ENCODE assay signal across 8 mouse cellular contexts in the genomic region with DNA sequence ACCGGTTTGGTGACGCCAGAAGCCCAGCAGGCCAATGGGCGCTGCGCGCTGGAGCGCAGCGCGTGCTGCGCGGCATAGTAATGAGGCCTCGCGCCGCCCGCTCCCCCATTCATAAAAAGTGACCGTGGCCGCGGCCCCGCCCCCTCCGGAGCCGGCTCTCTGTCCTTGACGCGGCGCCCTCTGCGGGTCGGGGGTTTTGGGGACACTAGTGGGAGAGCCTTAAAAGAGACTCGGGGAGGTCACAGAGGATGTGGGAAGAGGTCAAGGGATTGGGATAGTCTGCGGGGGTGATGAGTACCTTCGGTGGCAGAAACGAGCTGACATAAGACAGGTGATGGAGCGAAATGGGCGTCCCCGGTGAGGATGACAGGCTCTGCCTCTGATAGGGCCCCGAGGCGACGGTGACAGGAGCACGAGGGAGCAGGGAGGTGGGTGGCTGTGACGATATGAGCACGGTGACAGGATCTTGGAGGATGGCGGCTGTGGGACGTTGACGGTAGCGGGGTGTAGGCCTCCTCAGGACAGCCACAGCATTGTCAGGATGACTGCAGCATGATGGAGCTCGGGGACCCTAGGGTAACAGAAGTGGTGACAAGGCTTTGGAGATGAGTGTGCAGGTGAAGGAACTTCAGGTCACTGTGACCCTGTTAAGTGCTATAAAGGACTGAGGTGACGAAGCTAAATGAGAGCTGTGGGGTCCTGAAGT. TPM values are rescaled to one million over a fixed set of nuclear protein-coding genes. Genes with fewer than 3 reads are reported as not detected.
DNase-seq lines count a peak whose midpoint lies in the region; ATAC-seq and TF ChIP-seq lines count a peak whose summit lies in the region.

No protein-coding gene starts in this region.

- H3K4me3 ChIP-seq in E14TG2a.4 (replicated peaks; ENCODE audit: low read length), result peak overlapping the region; percentile 90
- peak overlapping the region; percentile 60 for H3K4me3 ChIP-seq in forebrain, embryonic 14.5 days (ENCODE audit: low read depth, low read length)
- peak overlapping the region; percentile 61 for H3K4me3 ChIP-seq in liver, postnatal 0 days (ENCODE audit: low read depth, low read length)
- H3K4me3 ChIP-seq in neural tube, embryonic 14.5 days (ENCODE audit: low read depth, low read length), result peak overlapping the region; percentile 59

- peak; percentile 83 for DNase-seq in cerebellum, adult 11 months
- peak; percentile 85 for DNase-seq in forebrain, embryonic 14.5 days (ENCODE audit: low spot score)
- peak; percentile 86 to 87 for DNase-seq in heart, postnatal 14 days
- DNase-seq in layer of hippocampus, adult 11-12 months (ENCODE audit: low spot score), result peak; percentile 81
- peak; percentile 81 for DNase-seq in liver, postnatal 0 days
- peak; percentile 88 for DNase-seq in testis, postnatal 10 days (ENCODE audit: low spot score)

- H3K27ac ChIP-seq in forebrain, embryonic 14.5 days (ENCODE audit: low read depth, low read length), result no peak overlapping the region
- H3K27ac ChIP-seq in liver, postnatal 0 days (ENCODE audit: low read depth), result no peak overlapping the region
- no peak overlapping the region for H3K27ac ChIP-seq in neural tube, embryonic 14.5 days (ENCODE audit: low read depth, low read length)

- intact Hi-C loops in heart, postnatal 14 days (cut with DNase I), result loop anchor here (5.0 kb wide), 2 partner anchors 40 to 265 kb away; no protein-coding TSS in a partner anchor

- H3K4me2 ChIP-seq in forebrain, embryonic 14.5 days (ENCODE audit: low read length), result peak overlapping the region; percentile 94
- H3K4me2 ChIP-seq in liver, postnatal 0 days (ENCODE audit: low read depth, low read length), result peak overlapping the region; percentile 96
- H3K4me2 ChIP-seq in neural tube, embryonic 14.5 days (ENCODE audit: low read depth, low read length), result peak overlapping the region; percentile 94

- WGBS in forebrain, embryonic 14.5 days, result 1% methylated on average over 44 of the region's 44 CpGs
- 3% methylated on average over 40 of the region's 44 CpGs for WGBS in liver, postnatal 0 days (ENCODE audit: insufficient replicate concordance)
- WGBS in neural tube, embryonic 14.5 days, result 1% methylated on average over 43 of the region's 44 CpGs

- H3K4me1 ChIP-seq in E14TG2a.4 (replicated peaks; ENCODE audit: low read depth, low read length), result peaks cover 36% of the 10 kb centered on the region
- H3K4me1 ChIP-seq in forebrain, embryonic 14.5 days (ENCODE audit: control insufficient read depth, insufficient read depth, low read length), result peaks cover 13% of the 10 kb centered on the region
- peaks cover 17% of the 10 kb centered on the region for H3K4me1 ChIP-seq in liver, postnatal 0 days (ENCODE audit: insufficient read depth)
- peaks cover 13% of the 10 kb centered on the region for H3K4me1 ChIP-seq in neural tube, embryonic 14.5 days (ENCODE audit: control insufficient read depth, insufficient read depth, low read length)

- TF ChIP-seq EP300 in liver, postnatal 0 days (IDR thresholded peaks at IDR 0.05; ENCODE audit: low read depth), result no peak

- ATAC-seq in forebrain, embryonic 14.5 days, result peak; percentile 90
- ATAC-seq in liver, postnatal 0 days, result peak; percentile 84
- peak; percentile 82 for ATAC-seq in neural tube, embryonic 14.5 days (ENCODE audit: low read depth)

- peak overlapping the region; percentile 69 for H3K9ac ChIP-seq in forebrain, embryonic 14.5 days (ENCODE audit: low read length)
- 0 out of 2 replicates have a peak overlapping the region, but pooled peaks have one; percentile 46 for H3K9ac ChIP-seq in liver, postnatal 0 days (replicated peaks)
- H3K9ac ChIP-seq in neural tube, embryonic 14.5 days (replicated peaks; ENCODE audit: low read depth, low read length), result peak overlapping the region; percentile 61

- H3K9me3 ChIP-seq in E14TG2a.4 (ENCODE audit: low read length), result no peaks in the 10 kb centered on the region
- H3K9me3 ChIP-seq in forebrain, embryonic 14.5 days (replicated peaks; ENCODE audit: control insufficient read depth, low read length), result no peaks in the 10 kb centered on the region
- no peaks in the 10 kb centered on the region for H3K9me3 ChIP-seq in liver, postnatal 0 days (ENCODE audit: low read length)
- H3K9me3 ChIP-seq in neural tube, embryonic 14.5 days (ENCODE audit: control insufficient read depth, low read length), result no peaks in the 10 kb centered on the region

- peaks cover 56% of the 10 kb centered on the region for H3K27me3 ChIP-seq in E14TG2a.4 (ENCODE audit: insufficient read depth, low read length)
- H3K27me3 ChIP-seq in forebrain, embryonic 14.5 days (replicated peaks; ENCODE audit: control insufficient read depth, insufficient read depth, low read length), result peaks cover 8% of the 10 kb centered on the region; the same call in 1 of the 2 replicates
- peaks cover 47% of the 10 kb centered on the region for H3K27me3 ChIP-seq in liver, postnatal 0 days (ENCODE audit: insufficient read depth, low read length)
- peaks cover 7% of the 10 kb centered on the region for H3K27me3 ChIP-seq in neural tube, embryonic 14.5 days (ENCODE audit: control insufficient read depth, insufficient read depth, low read length)

- no peak for TF ChIP-seq CTCF in E14TG2a.4 (conservative IDR thresholded peaks at IDR 0.05; ENCODE audit: low read length)
- peak; percentile 32; the same call in 1 of the 2 replicates for TF ChIP-seq CTCF in liver, postnatal 0 days (IDR thresholded peaks at IDR 0.05; ENCODE audit: low read depth)

- no peaks in the 10 kb centered on the region for H3K36me3 ChIP-seq in E14TG2a.4 (ENCODE audit: insufficient read depth, low read length)
- no peaks in the 10 kb centered on the region for H3K36me3 ChIP-seq in forebrain, embryonic 14.5 days (ENCODE audit: control insufficient read depth, insufficient read depth, low read length)
- H3K36me3 ChIP-seq in liver, postnatal 0 days (replicated peaks; ENCODE audit: insufficient read depth, low read length), result no peaks in the 10 kb centered on the region
- no peaks in the 10 kb centered on the region for H3K36me3 ChIP-seq in neural tube, embryonic 14.5 days (ENCODE audit: control insufficient read depth, insufficient read depth, low read length)

RNA-seq across cellular contexts. Expression of gene Gpr3, which starts 0.4 kb away (rescaled TPM):
- polyA plus RNA-seq in forebrain, embryonic 14.5 days (2014; fragmentation: Nextera tagmentation; extraction: Ambion mirVana), result 0.62 and 1.1 TPM in 2 replicates
- under 1 TPM in 1 of 2 experiments, not detected in 1; 0.22 TPM for total RNA-seq in heart, postnatal 14 days (2021)
- polyA plus RNA-seq in liver, postnatal 0 days (2015; fragmentation: Nextera tagmentation; extraction: Ambion mirVana), result not detected in 2 replicates
- 2.4 and 2.5 TPM in 2 replicates for polyA plus RNA-seq in neural tube, embryonic 14.5 days (2014; fragmentation: Nextera tagmentation; extraction: Ambion mirVana)

RNA-seq across cellular contexts. Expression of gene Cd164l2, which starts 0.8 kb away (rescaled TPM):
- 0.43 and 1.4 TPM in 2 replicates for polyA plus RNA-seq in forebrain, embryonic 14.5 days (2014; fragmentation: Nextera tagmentation; extraction: Ambion mirVana)
- not detected for total RNA-seq in heart, postnatal 14 days (2021)
- 0.25 and 0.39 TPM in 2 replicates for polyA plus RNA-seq in liver, postnatal 0 days (2015; fragmentation: Nextera tagmentation; extraction: Ambion mirVana)
- polyA plus RNA-seq in neural tube, embryonic 14.5 days (2014; fragmentation: Nextera tagmentation; extraction: Ambion mirVana), result 0.82 and 2.0 TPM in 2 replicates

RNA-seq across cellular contexts. Expression of gene Map3k6, which starts 27.9 kb away (rescaled TPM):
- 1.1 and 1.7 TPM in 2 replicates for polyA plus RNA-seq in forebrain, embryonic 14.5 days (2014; fragmentation: Nextera tagmentation; extraction: Ambion mirVana)
- 10 to 100 TPM; 22.4 to 22.5 TPM for total RNA-seq in heart, postnatal 14 days (2021)
- 1.2 and 1.3 TPM in 2 replicates for polyA plus RNA-seq in liver, postnatal 0 days (2015; fragmentation: Nextera tagmentation; extraction: Ambion mirVana)
- 2.6 and 2.9 TPM in 2 replicates for polyA plus RNA-seq in neural tube, embryonic 14.5 days (2014; fragmentation: Nextera tagmentation; extraction: Ambion mirVana)

RNA-seq across cellular contexts. Expression of gene Sytl1, which starts 50.2 kb away (rescaled TPM):
- polyA plus RNA-seq in forebrain, embryonic 14.5 days (2014; fragmentation: Nextera tagmentation; extraction: Ambion mirVana), result 0.32 and 0.54 TPM in 2 replicates
- 1 to 10 TPM in 1 of 2 experiments, under 1 TPM in 1; 0.84 to 2.4 TPM for total RNA-seq in heart, postnatal 14 days (2021)
- 1.0 and 1.3 TPM in 2 replicates for polyA plus RNA-seq in liver, postnatal 0 days (2015; fragmentation: Nextera tagmentation; extraction: Ambion mirVana)
- 0.12 and 0.21 TPM in 2 replicates for polyA plus RNA-seq in neural tube, embryonic 14.5 days (2014; fragmentation: Nextera tagmentation; extraction: Ambion mirVana)
